Mouse (Mus musculus) liver, adult 2 months (tissue): ENCODE data around the gene 1700020D05Rik.

Source experiments
- CTCF ChIP-seq: fragments of 200-500 bp; IDR thresholded peaks from 2 replicates; pipeline ENCODE4 v1.5.1; 2011; ENCODE audit warnings: low read depth, low read length, control low read depth
- POLR2A ChIP-seq: fragments of 200-500 bp; IDR thresholded peaks from 2 replicates; pipeline ENCODE4 v1.6.1; 2011; ENCODE audit warnings: low read length, control low read depth; ENCODE audit not compliant: insufficient read depth; ENCODE audit errors: extremely low read depth

DNA sequence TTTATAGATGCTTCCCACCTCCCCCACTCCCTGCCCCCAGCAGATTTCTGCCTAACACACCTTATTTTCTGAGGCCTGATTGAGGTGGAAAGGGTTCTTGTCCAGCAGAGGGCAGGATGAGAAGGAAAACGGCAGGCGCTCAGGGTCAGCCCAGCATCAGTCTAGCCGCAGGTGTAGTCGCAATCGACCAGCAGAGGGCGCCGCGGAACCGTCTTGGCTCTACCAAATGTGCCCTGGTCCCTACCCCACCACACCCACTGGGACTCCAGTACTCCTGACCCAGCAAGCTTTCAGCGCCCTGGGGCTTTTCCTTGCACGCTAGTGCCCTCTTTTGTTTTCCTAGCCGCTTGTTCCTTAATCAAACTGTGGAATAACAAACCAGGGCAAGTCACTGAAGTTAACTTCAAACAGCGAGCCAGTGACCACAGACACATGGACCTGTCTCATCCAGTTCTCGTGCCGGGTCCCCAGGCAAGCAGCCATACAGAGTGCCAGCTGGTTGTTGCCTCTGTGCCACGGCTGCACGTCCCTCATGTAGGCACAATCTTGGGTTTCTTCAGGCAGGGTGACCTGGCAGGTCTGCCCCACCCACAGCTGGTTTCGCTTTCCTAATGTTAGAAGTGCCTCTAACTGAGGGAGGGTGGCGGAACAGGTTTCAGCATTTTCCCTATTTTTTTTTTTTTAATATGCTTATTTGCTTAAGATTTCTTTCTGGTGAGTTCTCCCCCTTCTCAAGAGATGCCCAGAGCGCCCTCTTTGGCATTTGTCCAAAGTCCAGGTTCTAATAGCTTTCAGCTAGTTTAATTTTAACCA is 25.9 kb upstream of the 1700020D05Rik start:
- TF ChIP-seq CTCF (peak; percentile 99), POLR2A (no peak)
